Mouse (Mus musculus): ENCODE measurements around the gene Prr19. TPM values are rescaled to one million over a fixed set of nuclear protein-coding genes. Genes with fewer than 3 reads are reported as not detected.
A peak's percentile ranks its signal among the peaks of the same experiment; 100 is the strongest.
"Not testable (repeated sequence)": the region's sequence is repeated elsewhere in the genome, so short reads cannot be mapped to it uniquely, and the experiment has no call there.

Gene Prr19
- polyA plus RNA-seq, 1 experiment from 2014 or later: 1.0 TPM

DNA sequence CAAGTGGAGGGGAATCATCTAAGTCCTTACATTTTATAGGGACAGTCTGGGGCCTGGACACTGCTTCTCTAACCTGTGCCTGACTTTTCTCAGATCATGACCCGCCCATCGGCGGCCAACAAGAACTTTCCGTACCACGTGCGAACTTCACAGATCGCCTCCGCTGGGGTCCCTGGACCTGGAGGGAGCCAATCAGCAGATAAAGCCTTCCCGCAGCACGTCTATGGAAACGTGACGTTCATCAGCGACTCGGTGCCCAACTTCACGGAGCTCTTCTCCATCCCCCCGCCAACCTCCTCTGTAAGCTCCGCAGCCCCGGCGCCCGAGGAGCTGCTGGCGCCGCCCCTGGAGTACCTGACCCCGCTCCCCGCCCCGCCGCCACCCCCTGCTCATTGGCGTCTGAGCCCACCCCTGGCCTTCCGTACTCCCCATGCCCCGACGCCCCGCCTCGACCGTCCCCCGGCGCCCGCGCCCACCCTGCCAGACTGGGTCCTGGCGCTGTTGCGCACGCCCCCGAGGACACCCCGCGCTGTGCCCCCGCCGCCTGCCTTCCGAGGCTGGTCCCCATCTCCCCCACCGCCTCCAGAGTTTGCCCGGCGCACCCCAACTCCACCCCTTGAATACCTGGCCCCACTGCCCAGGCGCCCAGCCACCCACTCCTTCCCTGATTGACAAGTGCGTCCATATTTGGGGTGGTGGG, 13.5 kb downstream of the Prr19 start:
- Histone ChIP-seq H3K27me3 (peaks cover 47% of the 10 kb centered on the region), H3K27ac (no peak overlapping the region), H3K4me3 (peak overlapping the region; percentile 40), H3K9ac (peak overlapping the region; percentile 51), H3K36me3 (no peaks in the 10 kb centered on the region), H3K4me1 (peaks cover 20% of the 10 kb centered on the region), H3K9me3 (no peaks in the 10 kb centered on the region), H3K4me2 (replicated peaks) (peak overlapping the region; percentile 80)
- 2% methylated on average over 50 of the region's 51 CpGs for WGBS
- ATAC-seq (ENCODE audit: insufficient number of reproducible peaks, insufficient read depth, low FRiP score, low TSS enrichment): no peak

DNA sequence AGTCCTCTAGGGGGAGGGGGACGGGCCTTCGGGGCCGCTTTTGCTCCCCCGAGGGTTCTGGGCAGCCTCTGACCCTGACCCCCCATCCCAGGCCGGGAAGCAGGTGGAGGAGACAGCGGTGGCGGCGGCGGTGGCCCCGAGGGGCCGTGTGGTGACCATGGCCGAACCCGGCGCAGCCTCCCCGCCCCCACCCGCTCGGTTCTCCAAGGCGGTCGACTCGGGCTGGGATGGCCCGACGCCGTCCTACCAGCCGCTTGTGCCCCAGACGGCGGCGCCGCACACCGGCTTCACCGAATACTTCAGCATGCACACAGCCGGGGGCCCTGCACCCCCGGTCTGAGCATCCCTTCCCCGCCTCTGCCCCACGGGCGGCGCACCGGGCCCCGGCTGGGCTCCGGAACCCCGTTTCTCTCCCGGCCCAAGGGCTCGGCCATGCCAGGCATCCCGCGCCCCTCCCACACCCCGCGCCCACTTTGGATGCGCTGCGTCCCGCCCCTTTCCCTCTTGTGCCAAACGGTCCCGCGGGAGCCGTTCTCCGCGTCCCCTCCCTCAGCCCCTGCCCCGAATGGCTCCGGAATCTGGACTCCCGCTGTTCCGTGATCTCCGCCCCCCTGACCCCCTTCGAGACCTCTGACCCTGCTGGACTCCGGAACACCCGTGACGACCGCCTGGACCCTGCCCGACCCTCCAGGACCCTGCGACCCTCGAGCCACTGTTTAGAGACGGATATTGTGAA, 14.3 kb downstream of the Prr19 start:
- under 1% methylated on average over 68 of the region's 69 CpGs for WGBS
- Histone ChIP-seq H3K36me3 (no peaks in the 10 kb centered on the region), H3K9me3 (no peaks in the 10 kb centered on the region), H3K4me1 (peaks cover 20% of the 10 kb centered on the region), H3K27ac (no peak overlapping the region), H3K27me3 (peaks cover 47% of the 10 kb centered on the region), H3K4me2 (replicated peaks) (peak overlapping the region; percentile 80), H3K9ac (peak overlapping the region; percentile 51), H3K4me3 (peak overlapping the region; percentile 40)
- no peak for ATAC-seq (ENCODE audit: insufficient number of reproducible peaks, insufficient read depth, low FRiP score, low TSS enrichment)

DNA sequence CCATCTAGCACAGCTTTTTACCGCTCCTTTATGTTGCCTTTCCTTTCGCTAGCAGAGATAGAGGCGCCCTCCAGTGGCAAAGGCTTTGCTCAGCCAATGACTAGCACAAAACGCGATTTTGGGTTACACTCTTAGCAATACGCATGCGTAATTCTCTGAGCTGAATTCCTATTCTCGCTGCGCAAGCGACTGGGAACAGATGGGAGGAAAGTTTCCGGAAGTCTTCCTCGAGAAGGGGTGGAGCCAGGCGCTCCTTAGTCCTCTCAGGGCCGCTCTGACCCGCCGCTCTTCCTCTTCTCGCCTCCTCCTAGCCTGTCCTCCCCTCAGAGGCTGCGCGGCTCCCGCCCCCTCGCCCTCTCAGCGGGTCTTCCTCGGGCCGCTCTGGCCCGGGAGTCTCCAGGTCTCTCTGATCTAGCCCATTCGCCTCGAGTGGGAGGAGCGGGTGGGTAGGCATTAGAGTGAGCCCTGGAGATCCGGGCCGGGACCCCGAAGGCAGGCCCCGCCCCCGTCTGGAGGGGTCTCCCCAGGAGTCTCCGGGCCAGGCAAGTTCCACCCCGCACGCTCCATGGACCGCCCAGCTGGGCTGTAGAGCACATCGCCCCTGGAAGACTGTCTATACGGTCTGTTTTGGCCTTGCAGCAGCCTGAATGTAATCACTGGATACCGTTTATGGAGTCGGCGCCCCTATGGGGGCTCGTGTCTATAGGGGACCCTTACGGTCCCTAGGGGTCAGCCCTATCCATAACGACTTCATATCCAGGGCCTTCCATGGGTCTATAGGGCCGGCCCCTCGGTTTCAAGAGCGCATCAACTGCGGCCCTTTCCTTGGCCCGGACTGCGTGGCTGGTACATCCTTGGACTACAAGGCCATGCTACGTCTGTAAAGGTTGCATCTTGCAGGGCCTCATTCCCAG, 15.6 kb downstream of the Prr19 start, which contains the start of gene Megf8:
TSS of gene Megf8 (plus strand) at position 633 of the 914 bp plus-strand sequence.
- 1% methylated on average over 52 of the region's 52 CpGs for WGBS
- Histone ChIP-seq H3K9me3 (no peaks in the 10 kb centered on the region), H3K9ac (peak within 1 kb of the TSS; percentile 84), H3K27me3 (peaks cover 38% of the 10 kb centered on the region), H3K27ac (peak within 1 kb of the TSS; percentile 78), H3K36me3 (no peaks in the 10 kb centered on the region), H3K4me2 (replicated peaks) (peak within 1 kb of the TSS; percentile 99), H3K4me1 (peaks cover 28% of the 10 kb centered on the region), H3K4me3 (peak within 1 kb of the TSS; percentile 75)
- peak; percentile 99 for ATAC-seq (ENCODE audit: insufficient number of reproducible peaks, insufficient read depth, low FRiP score, low TSS enrichment)

DNA sequence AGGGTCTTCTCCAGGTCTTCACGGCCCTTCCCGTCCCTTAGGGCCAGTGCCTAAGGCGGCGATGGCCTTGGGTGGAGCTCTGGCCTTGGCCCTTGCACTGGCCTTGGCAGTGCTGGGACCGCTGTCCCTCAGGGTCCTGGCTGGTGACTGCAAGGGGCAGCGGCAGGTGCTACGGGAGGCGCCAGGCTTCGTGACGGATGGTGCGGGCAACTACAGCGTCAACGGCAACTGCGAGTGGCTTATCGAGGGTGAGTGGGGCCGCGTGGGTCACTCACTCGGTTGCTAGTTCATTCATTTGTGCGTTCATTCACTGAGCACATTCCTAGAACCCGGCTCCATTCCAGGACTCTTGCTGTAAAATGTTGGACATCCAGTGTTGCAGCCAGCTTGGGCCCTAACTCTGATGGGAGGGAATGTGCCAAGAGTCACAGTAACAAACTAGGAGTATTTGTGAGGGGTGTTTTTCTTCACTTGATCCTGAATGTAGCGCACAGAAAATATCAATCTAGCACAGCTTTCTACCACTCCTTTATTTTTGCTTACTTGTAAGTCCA, 16.3 kb downstream of the Prr19 start:
- 19% methylated on average over 21 of the region's 21 CpGs for WGBS
- no peaks in the 10 kb centered on the region for H3K9me3 ChIP-seq
- H3K4me2 ChIP-seq (replicated peaks): peak overlapping the region; percentile 99
- H3K36me3 ChIP-seq: no peaks in the 10 kb centered on the region
- peak overlapping the region; percentile 78 for H3K27ac ChIP-seq
- peak overlapping the region; percentile 75 for H3K4me3 ChIP-seq
- H3K4me1 ChIP-seq: peaks cover 31% of the 10 kb centered on the region
- no peak for ATAC-seq (ENCODE audit: insufficient number of reproducible peaks, insufficient read depth, low FRiP score, low TSS enrichment)
- peak overlapping the region; percentile 84 for H3K9ac ChIP-seq
- peaks cover 31% of the 10 kb centered on the region for H3K27me3 ChIP-seq

DNA sequence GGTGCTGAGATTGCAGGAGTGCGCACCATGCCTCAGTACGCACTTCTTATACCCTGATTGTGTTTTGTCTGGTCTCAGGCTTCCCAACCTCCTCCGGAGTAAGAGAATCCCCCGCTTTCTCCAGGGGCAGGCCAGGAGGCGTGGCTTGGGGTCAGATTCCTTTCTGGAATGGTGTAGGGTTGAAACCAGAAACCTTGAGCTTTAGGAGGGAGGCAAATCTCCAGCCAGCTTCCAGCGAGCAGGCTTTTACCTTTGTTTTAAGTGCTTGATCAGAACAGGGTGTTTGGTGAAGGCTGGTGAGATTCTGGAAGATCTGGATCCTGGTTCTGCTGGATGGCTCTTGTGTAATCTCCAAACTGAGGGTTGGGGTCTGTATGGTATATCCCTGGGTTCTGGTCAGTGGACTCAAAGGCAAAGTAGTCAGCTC, 20.9 kb downstream of the Prr19 start:
- Histone ChIP-seq H3K27me3 (no peaks in the 10 kb centered on the region), H3K36me3 (0 out of 2 replicates have a peak, but pooled peaks cover 4% of the 10 kb centered on the region), H3K9ac (no peak overlapping the region), H3K9me3 (no peaks in the 10 kb centered on the region), H3K27ac (peak overlapping the region; percentile 97), H3K4me3 (peak overlapping the region; percentile 16), H3K4me1 (peaks cover 23% of the 10 kb centered on the region), H3K4me2 (replicated peaks) (peak overlapping the region; percentile 36)
- WGBS: 2% methylated on average over 6 of the region's 6 CpGs
- ATAC-seq (ENCODE audit: insufficient number of reproducible peaks, insufficient read depth, low FRiP score, low TSS enrichment): peak; percentile 85

DNA sequence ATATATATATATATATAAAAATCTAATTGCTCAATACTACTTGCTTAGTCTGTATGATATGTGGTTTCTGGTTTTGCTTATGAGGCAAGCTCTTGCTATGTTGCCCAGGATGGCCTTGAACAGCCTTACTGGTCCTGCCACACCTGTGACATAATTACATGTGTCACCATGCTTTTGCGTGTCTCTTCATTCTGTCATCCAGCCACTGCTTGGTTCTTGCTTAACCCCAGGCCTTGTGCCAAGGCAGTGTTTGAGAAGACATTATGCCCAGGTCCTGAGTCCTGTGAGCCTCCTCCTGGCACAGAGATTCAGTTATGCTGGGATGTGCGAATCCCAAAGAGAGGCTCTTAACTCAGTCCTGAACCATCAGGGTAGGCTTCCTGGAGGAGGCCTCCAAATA, 22.0 kb downstream of the Prr19 start:
- ATAC-seq (ENCODE audit: insufficient number of reproducible peaks, insufficient read depth, low FRiP score, low TSS enrichment): no peak
- H3K36me3 ChIP-seq: peaks cover 5% of the 10 kb centered on the region
- 85% methylated on average over 2 of the region's 2 CpGs for WGBS

DNA sequence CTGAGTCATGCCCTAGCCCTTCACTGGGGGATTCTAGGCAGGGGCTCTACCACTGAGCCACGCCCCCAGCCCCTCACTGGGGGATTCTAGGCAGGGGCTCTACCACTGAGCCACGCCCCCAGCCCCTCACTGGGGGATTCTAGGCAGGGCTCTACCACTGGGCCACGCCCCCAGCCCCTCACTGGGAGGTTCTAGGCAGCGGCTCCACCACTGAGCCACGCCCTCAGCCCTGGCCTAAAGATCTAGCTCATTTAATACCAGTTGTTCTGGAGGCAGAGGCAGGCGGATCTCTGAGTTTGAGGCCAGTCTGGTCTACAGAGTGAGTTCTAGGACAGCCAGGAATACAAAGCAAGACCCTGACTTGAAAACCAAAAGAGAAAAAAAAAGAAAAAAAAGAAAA, 24.2 kb downstream of the Prr19 start:
- H3K9me3 ChIP-seq; H3K27me3 ChIP-seq; ATAC-seq (ENCODE audit: insufficient number of reproducible peaks, insufficient read depth, low FRiP score, low TSS enrichment); H3K4me3 ChIP-seq; H3K4me2 ChIP-seq (replicated peaks); H3K27ac ChIP-seq; H3K9ac ChIP-seq: not testable (repeated sequence)
- 89% methylated on average over 6 of the region's 6 CpGs for WGBS
- Histone ChIP-seq H3K4me1 (peaks cover 16% of the 10 kb centered on the region), H3K36me3 (peaks cover 23% of the 10 kb centered on the region)

More for the DNA sequence above, 22.0 kb downstream of the Prr19 start:
- Histone ChIP-seq H3K27ac (peak overlapping the region; percentile 66; the same call in 1 of the 2 replicates), H3K9me3 (no peaks in the 10 kb centered on the region), H3K4me3 (no peak overlapping the region), H3K9ac (no peak overlapping the region), H3K4me1 (peaks cover 16% of the 10 kb centered on the region), H3K4me2 (replicated peaks) (no peak overlapping the region), H3K27me3 (no peaks in the 10 kb centered on the region)

DNA sequence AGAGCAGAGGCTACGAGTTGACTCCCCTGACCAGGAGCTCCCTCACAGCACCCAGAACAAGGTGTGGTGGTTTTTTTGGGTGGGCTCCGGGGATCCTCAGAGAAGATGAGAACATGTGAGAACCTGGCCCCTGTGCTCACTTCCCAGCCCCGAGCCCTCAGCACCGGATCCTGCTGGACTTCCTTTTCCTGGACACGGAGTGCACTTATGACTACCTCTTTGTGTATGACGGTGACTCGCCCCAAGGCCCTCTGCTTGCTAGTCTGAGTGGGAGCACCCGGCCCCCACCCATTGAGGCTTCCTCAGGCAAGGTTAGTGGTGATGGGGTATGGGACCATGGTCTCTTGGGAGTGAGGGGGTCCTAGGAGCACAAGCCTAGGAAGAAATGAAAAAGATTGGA, 25.0 kb downstream of the Prr19 start:
- WGBS: 64% methylated on average over 8 of the region's 8 CpGs
- Histone ChIP-seq H3K27ac (no peak overlapping the region), H3K4me3 (no peak overlapping the region), H3K27me3 (no peaks in the 10 kb centered on the region), H3K36me3 (peaks cover 31% of the 10 kb centered on the region), H3K4me1 (peaks cover 14% of the 10 kb centered on the region), H3K4me2 (replicated peaks) (no peak overlapping the region), H3K9ac (no peak overlapping the region), H3K9me3 (no peaks in the 10 kb centered on the region)
- no peak for ATAC-seq (ENCODE audit: insufficient number of reproducible peaks, insufficient read depth, low FRiP score, low TSS enrichment)

DNA sequence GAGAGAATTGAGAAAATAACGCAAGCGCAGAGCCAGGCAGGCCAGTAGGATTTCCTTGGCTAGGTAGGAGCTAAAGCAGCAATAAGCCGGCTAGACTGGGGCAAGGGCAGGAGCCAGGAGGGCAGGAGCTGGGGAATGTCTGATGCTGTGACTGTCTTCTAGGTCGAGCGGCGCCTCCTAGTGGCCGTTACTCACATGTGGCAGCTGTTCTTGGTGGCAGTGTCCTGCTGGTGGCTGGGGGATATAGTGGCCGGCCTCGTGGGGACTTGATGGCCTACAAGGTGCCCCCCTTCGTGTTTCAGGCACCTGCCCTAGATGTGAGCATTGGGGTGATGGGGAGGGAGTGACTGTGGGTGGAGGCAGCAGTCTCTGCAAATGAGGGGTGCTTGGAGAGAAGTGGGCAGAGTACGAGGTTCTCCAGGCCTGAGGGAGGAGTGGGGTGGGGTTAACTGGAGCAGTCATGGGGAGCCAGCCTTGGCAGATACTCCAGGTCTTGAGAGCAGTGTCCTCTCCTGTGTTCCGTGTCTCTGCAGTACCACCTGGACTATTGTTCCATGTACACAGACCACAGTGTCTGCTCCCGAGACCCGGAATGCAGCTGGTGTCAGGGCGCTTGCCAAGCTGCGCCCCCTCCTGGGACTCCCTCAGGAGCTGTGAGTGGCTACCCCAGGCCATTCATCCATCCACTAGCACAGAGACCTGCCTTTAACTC, 32.5 kb downstream of the Prr19 start:
- no peaks in the 10 kb centered on the region for H3K27me3 ChIP-seq
- H3K36me3 ChIP-seq: peaks cover 72% of the 10 kb centered on the region
- H3K4me2 ChIP-seq (replicated peaks): no peak overlapping the region
- H3K4me1 ChIP-seq: no peaks in the 10 kb centered on the region
- 43% methylated on average over 16 of the region's 16 CpGs for WGBS
- ATAC-seq (ENCODE audit: insufficient number of reproducible peaks, insufficient read depth, low FRiP score, low TSS enrichment): no peak
- no peaks in the 10 kb centered on the region for H3K9me3 ChIP-seq
- H3K4me3 ChIP-seq: no peak overlapping the region
- H3K9ac ChIP-seq: no peak overlapping the region
- H3K27ac ChIP-seq: no peak overlapping the region

DNA sequence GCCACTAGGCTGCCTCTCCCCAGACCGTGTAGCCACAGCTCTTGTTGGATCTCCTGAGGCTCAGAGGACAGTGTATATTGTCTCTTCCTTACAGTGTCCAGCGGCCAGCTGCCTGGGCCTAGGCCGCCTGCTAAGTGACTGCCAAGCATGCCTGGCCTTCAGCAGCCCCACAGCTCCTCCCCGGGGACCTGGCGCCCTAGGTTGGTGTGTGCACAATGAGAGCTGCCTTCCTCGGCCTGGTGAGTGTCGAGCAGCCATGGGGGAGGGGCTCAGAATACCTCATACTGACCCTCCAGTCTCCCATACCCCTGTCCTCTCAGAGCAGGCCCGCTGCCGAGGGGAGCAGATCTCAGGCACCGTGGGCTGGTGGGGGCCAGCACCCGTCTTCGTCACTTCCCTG, 33.3 kb downstream of the Prr19 start:
- Histone ChIP-seq H3K9me3 (no peaks in the 10 kb centered on the region), H3K4me3 (no peak overlapping the region), H3K4me1 (no peaks in the 10 kb centered on the region), H3K4me2 (replicated peaks) (no peak overlapping the region), H3K9ac (no peak overlapping the region), H3K36me3 (peaks cover 71% of the 10 kb centered on the region), H3K27ac (no peak overlapping the region), H3K27me3 (no peaks in the 10 kb centered on the region)
- ATAC-seq (ENCODE audit: insufficient number of reproducible peaks, insufficient read depth, low FRiP score, low TSS enrichment): no peak
- WGBS: 81% methylated on average over 12 of the region's 12 CpGs

DNA sequence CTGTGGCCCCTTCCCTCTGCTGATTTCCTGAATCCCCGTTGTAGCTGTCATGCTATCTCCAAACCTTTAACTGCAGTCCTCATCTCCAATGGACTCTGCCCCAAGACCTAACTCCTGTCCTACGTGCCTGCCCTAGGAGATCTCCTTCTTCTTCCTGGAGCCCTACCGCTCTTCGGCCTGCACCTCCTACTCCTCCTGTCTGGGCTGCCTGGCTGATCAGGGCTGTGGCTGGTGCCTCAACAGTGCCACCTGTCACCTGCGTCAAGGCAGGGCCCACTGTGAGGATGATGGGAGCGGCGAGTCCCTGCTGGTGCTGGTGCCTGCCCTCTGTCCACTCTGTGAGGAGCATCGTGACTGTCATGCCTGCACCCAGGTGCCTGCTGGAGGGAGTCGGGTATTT, 38.1 kb downstream of the Prr19 start:
- no peaks in the 10 kb centered on the region for H3K4me1 ChIP-seq
- no peak overlapping the region for H3K27ac ChIP-seq
- no peaks in the 10 kb centered on the region for H3K27me3 ChIP-seq
- H3K36me3 ChIP-seq: peaks cover 81% of the 10 kb centered on the region
- no peak overlapping the region for H3K4me2 ChIP-seq (replicated peaks)
- no peak for ATAC-seq (ENCODE audit: insufficient number of reproducible peaks, insufficient read depth, low FRiP score, low TSS enrichment)
- 88% methylated on average over 9 of the region's 9 CpGs for WGBS
- no peak overlapping the region for H3K9ac ChIP-seq
- no peak overlapping the region for H3K4me3 ChIP-seq
- no peaks in the 10 kb centered on the region for H3K9me3 ChIP-seq
